Mouse (Mus musculus) lung, postnatal 25 days (tissue): ENCODE data around the gene Tmem132c.
A peak's percentile ranks its signal among the peaks of the same experiment; 100 is the strongest.

Experiments
- DNase-seq: peaks from one replicate; pipeline ENCODE4 v3.0.0; 2022; ENCODE audit warnings: low spot score

The Tmem132c gene

GRCm38 (mm10) chr5:127610787-127611509, 369.3 kb downstream of the Tmem132c start:
- peak; percentile 86 for DNase-seq

GRCm38 (mm10) chr5:127611881-127612280, 370.3 kb downstream of the Tmem132c start:
- DNase-seq, result no peak

- DNase-seq, result no peak
Measured at GRCm38 (mm10) chr5:127612397-127612796, 370.8 kb downstream of the Tmem132c start.
